Comparison of ENCODE assay signal across 30 mouse cellular contexts in genomic region chr4:102102241-102102640, GRCm38 (mm10). TPM values are rescaled to one million over a fixed set of nuclear protein-coding genes. Genes with fewer than 3 reads are reported as not detected.
DNase-seq lines count a peak whose midpoint lies in the region; ATAC-seq and TF ChIP-seq lines count a peak whose summit lies in the region.
"Had no signal": no experiment of that assay in that cellular context is flagged by ENCODE, and none has a peak within 500 bp of the region (broad histone marks: within the 10 kb centered on the region; RNA-seq: fewer than 3 reads in every experiment).

No protein-coding gene starts in this region.

- no peak for TF ChIP-seq CTCF in kidney, adult 2 months (conservative IDR thresholded peaks at IDR 0.05; ENCODE audit: insufficient read depth, insufficient read length, low read depth, low read length)
- TF ChIP-seq CTCF in lung, embryonic 14.5 days (IDR thresholded peaks at IDR 0.05; ENCODE audit: low read depth) = no peak
- no peak for TF ChIP-seq CTCF in lung, adult 2 months (IDR thresholded peaks at IDR 0.05; ENCODE audit: insufficient read depth, low read length)

- no peak for ATAC-seq in lung, embryonic 14.5 days (ENCODE audit: insufficient read depth)
- ATAC-seq: activated CD4-positive, CD25-positive, alpha-beta regulatory T cell, adult 4 months; forebrain, embryonic 16.5 days; intestine, postnatal 0 days; midbrain, embryonic 15.5 days had no signal

- H3K4me2 ChIP-seq in lung, embryonic 14.5 days = no peak overlapping the region
- H3K4me2 ChIP-seq: heart, embryonic 13.5 days; hindbrain, embryonic 14.5 days; kidney, embryonic 15.5 days; limb, embryonic 15.5 days; liver, embryonic 13.5 days; midbrain, embryonic 15.5 days; neural tube, embryonic 15.5 days had no signal

- no peaks in the 10 kb centered on the region for H3K9me3 ChIP-seq in lung, embryonic 14.5 days (ENCODE audit: low read depth, low read length)
- H3K9me3 ChIP-seq: heart, embryonic 13.5 days; kidney, embryonic 15.5 days; limb, embryonic 15.5 days; liver, embryonic 13.5 days; midbrain, embryonic 10.5 days; midbrain, embryonic 15.5 days; neural tube, embryonic 15.5 days had no signal

- no peaks in the 10 kb centered on the region; the same call in 1 of the 2 replicates for H3K27me3 ChIP-seq in kidney, adult 2 months (replicated peaks; ENCODE audit: control insufficient read depth, insufficient read depth, low read length)
- no peaks in the 10 kb centered on the region for H3K27me3 ChIP-seq in lung, embryonic 14.5 days (ENCODE audit: insufficient read depth, low read length)
- H3K27me3 ChIP-seq: heart, embryonic 13.5 days; kidney, embryonic 15.5 days; limb, embryonic 15.5 days; liver, embryonic 13.5 days; midbrain, embryonic 15.5 days; neural tube, embryonic 15.5 days had no signal

- no peak for TF ChIP-seq POLR2A in kidney, adult 2 months (IDR thresholded peaks at IDR 0.05; ENCODE audit: low read depth, low read length)
- TF ChIP-seq POLR2A in lung, adult 2 months (IDR thresholded peaks at IDR 0.05; ENCODE audit: borderline replicate concordance, extremely low read depth, low read depth, low read length) = no peak

- no peak overlapping the region for H3K4me3 ChIP-seq in kidney, adult 2 months (ENCODE audit: insufficient read depth, low read depth, low read length)
- no peak overlapping the region for H3K4me3 ChIP-seq in lung, embryonic 14.5 days (ENCODE audit: low read depth, low read length)
- no peak overlapping the region for H3K4me3 ChIP-seq in lung, adult 2 months (replicated peaks; ENCODE audit: extremely low read depth, low read depth, low read length)
- H3K4me3 ChIP-seq: erythroblast, embryonic 14.5 days; heart, embryonic 13.5 days; kidney, embryonic 15.5 days; limb, embryonic 15.5 days; liver, embryonic 13.5 days; midbrain, embryonic 10.5 days; midbrain, embryonic 15.5 days; neural tube, embryonic 15.5 days had no signal

- H3K9ac ChIP-seq in lung, embryonic 14.5 days = no peak overlapping the region
- H3K9ac ChIP-seq: heart, embryonic 13.5 days; hindbrain, embryonic 14.5 days; kidney, embryonic 15.5 days; limb, embryonic 15.5 days; liver, embryonic 13.5 days; midbrain, embryonic 15.5 days; neural tube, embryonic 15.5 days had no signal

- no peaks in the 10 kb centered on the region for H3K4me1 ChIP-seq in kidney, adult 2 months (ENCODE audit: control insufficient read depth, insufficient read depth, low read length)
- no peaks in the 10 kb centered on the region for H3K4me1 ChIP-seq in lung, embryonic 14.5 days (ENCODE audit: insufficient read depth)
- H3K4me1 ChIP-seq in lung, adult 2 months (ENCODE audit: control insufficient read depth, insufficient read depth, low read length) = peaks cover 7% of the 10 kb centered on the region
- H3K4me1 ChIP-seq: kidney, embryonic 15.5 days; limb, embryonic 15.5 days; liver, embryonic 13.5 days; midbrain, embryonic 10.5 days; midbrain, embryonic 15.5 days; neural tube, embryonic 15.5 days had no signal

- no peaks in the 10 kb centered on the region for H3K36me3 ChIP-seq in kidney, adult 2 months (ENCODE audit: control insufficient read depth, insufficient read depth, low read length)
- H3K36me3 ChIP-seq in lung, embryonic 14.5 days (ENCODE audit: insufficient read depth) = no peaks in the 10 kb centered on the region
- H3K36me3 ChIP-seq: heart, embryonic 13.5 days; kidney, embryonic 15.5 days; limb, embryonic 15.5 days; liver, embryonic 13.5 days; midbrain, embryonic 10.5 days; midbrain, embryonic 15.5 days; neural tube, embryonic 15.5 days had no signal

- WGBS in kidney, adult 2 months = 61% methylated on average over 4 of the region's 4 CpGs
- 30% methylated on average over 4 of the region's 4 CpGs for WGBS in lung, embryonic 14.5 days
- WGBS in lung, adult 2 months = 24% methylated on average over 4 of the region's 4 CpGs

- DNase-seq in kidney, adult 2 months = peak; percentile 10
- no peak for DNase-seq in kidney, postnatal 4 days
- DNase-seq in lung, embryonic 14.5 days = peak; percentile 21
- no peak for DNase-seq in lung, adult 2 months
- DNase-seq in 3T3-L1 (ENCODE audit: low read depth, low spot score) = peak; percentile 42
- peak; percentile 76 for DNase-seq in brain, adult 2 months (ENCODE audit: low read depth, low spot score)
- DNase-seq in yolk sac, embryonic 10.5 days (ENCODE audit: low spot score) = no peak
- DNase-seq: adrenal gland, adult 2 months; adrenal gland, postnatal 36 days; B cell, adult 2 months; cerebellum, adult 2 months; cerebellum, postnatal 14 days; gastrocnemius, postnatal 10 days; heart, postnatal 10 days; liver, embryonic 13.5 days; right cerebral cortex, postnatal 4 days; thymus, adult 2 months; thymus, postnatal 36 days had no signal

- H3K27ac ChIP-seq in kidney, adult 2 months (ENCODE audit: insufficient read depth, low read depth, low read length) = no peak overlapping the region
- H3K27ac ChIP-seq in lung, embryonic 14.5 days (ENCODE audit: low read depth) = no peak overlapping the region
- H3K27ac ChIP-seq: heart, embryonic 13.5 days; hindbrain, embryonic 14.5 days; kidney, embryonic 15.5 days; limb, embryonic 15.5 days; liver, embryonic 13.5 days; midbrain, embryonic 10.5 days; midbrain, embryonic 15.5 days; neural tube, embryonic 15.5 days; stomach, postnatal 0 days had no signal

RNA-seq across cellular contexts. Expression of gene Pde4b, which starts 14.9 kb away (rescaled TPM):
- polyA plus RNA-seq in kidney, adult 2 months (2012; rRNA removed) = 8.7 and 11.5 TPM in 2 replicates
- polyA plus RNA-seq in lung, embryonic 14.5 days (2014; fragmentation: Nextera tagmentation; extraction: Ambion mirVana) = 25.7 and 28.3 TPM in 2 replicates
- 19.9 and 23.1 TPM in 2 replicates for polyA plus RNA-seq in lung, adult 2 months (2012; rRNA removed)

Comparison
In these comparisons a context has a peak if more than half of its experiments do, and no peak if none do; other contexts are left out.
1. DNase-seq: peak in kidney, adult 2 months (single experiment), lung, embryonic 14.5 days (single experiment), 3T3-L1 (single experiment) and brain, adult 2 months (single experiment); none in kidney, postnatal 4 days (0 of 2), lung, adult 2 months (single experiment) and yolk sac, embryonic 10.5 days (single experiment).